7 mouse cellular contexts compared by ENCODE assay signal in genomic region chr8:94994006-94994405, GRCm38 (mm10). TPM values are rescaled to one million over a fixed set of nuclear protein-coding genes. Genes with fewer than 3 reads are reported as not detected.
DNase-seq lines count a peak whose midpoint lies in the region; ATAC-seq and TF ChIP-seq lines count a peak whose summit lies in the region.

No protein-coding gene starts in this region.

- H3K27me3 ChIP-seq in forebrain, postnatal 0 days (ENCODE audit: insufficient read depth, low read length) = no peaks in the 10 kb centered on the region
- no peaks in the 10 kb centered on the region for H3K27me3 ChIP-seq in hindbrain, postnatal 0 days (ENCODE audit: insufficient read depth, low read length)
- no peaks in the 10 kb centered on the region for H3K27me3 ChIP-seq in neural tube, embryonic 11.5 days (ENCODE audit: control insufficient read depth, insufficient read depth, low read length)

- H3K9ac ChIP-seq in forebrain, postnatal 0 days = peak overlapping the region; percentile 69
- peak overlapping the region; percentile 62; the same call in 1 of the 2 replicates for H3K9ac ChIP-seq in hindbrain, postnatal 0 days (replicated peaks; ENCODE audit: low read length)
- H3K9ac ChIP-seq in neural tube, embryonic 11.5 days (ENCODE audit: low read length) = peak overlapping the region; percentile 87

- 1% methylated on average over 14 of the region's 14 CpGs for WGBS in forebrain, postnatal 0 days
- 2% methylated on average over 12 of the region's 14 CpGs for WGBS in hindbrain, postnatal 0 days
- WGBS in neural tube, embryonic 11.5 days = under 1% methylated on average over 14 of the region's 14 CpGs

- peaks cover 59% of the 10 kb centered on the region for H3K4me1 ChIP-seq in forebrain, postnatal 0 days (ENCODE audit: insufficient read depth)
- H3K4me1 ChIP-seq in hindbrain, postnatal 0 days (ENCODE audit: insufficient read depth, low read length) = peaks cover 76% of the 10 kb centered on the region
- peaks cover 40% of the 10 kb centered on the region for H3K4me1 ChIP-seq in neural tube, embryonic 11.5 days (ENCODE audit: control insufficient read depth, insufficient read depth, low read length)

- H3K9me3 ChIP-seq in forebrain, postnatal 0 days (ENCODE audit: low read length) = no peaks in the 10 kb centered on the region
- no peaks in the 10 kb centered on the region for H3K9me3 ChIP-seq in hindbrain, postnatal 0 days (ENCODE audit: low read length)
- H3K9me3 ChIP-seq in neural tube, embryonic 11.5 days (ENCODE audit: control insufficient read depth, low read length) = no peaks in the 10 kb centered on the region

- DNase-seq in Muller cell, postnatal 12 days (ENCODE audit: inconsistent ontology term) = peak; percentile 59
- peak; percentile 82 for DNase-seq in adrenal gland, postnatal 14 days
- DNase-seq in forebrain, postnatal 0 days = peak; percentile 97
- peak; percentile 97 for DNase-seq in hindbrain, postnatal 0 days (ENCODE audit: low spot score)
- DNase-seq in left cerebral cortex, postnatal 36 days (ENCODE audit: low spot score in 2 of 2) = peak; percentile 64
- peak; percentile 93 for DNase-seq in neural tube, embryonic 11.5 days (ENCODE audit: low spot score)
- DNase-seq in thymus, postnatal 36 days = peak; percentile 83 to 93

- intact Hi-C loops in left cerebral cortex, postnatal 36 days (cut with DNase I) = loop anchor here (5.0 kb wide), 1 partner anchor 122 kb away; no protein-coding TSS in a partner anchor

- H3K4me3 ChIP-seq in forebrain, postnatal 0 days (ENCODE audit: low read depth, low read length) = peak overlapping the region; percentile 41
- H3K4me3 ChIP-seq in hindbrain, postnatal 0 days (ENCODE audit: low read length) = peak overlapping the region; percentile 39
- H3K4me3 ChIP-seq in neural tube, embryonic 11.5 days (ENCODE audit: low read depth, low read length) = peak overlapping the region; percentile 47

- H3K36me3 ChIP-seq in forebrain, postnatal 0 days (ENCODE audit: insufficient read depth) = no peaks in the 10 kb centered on the region; the same call in 1 of the 2 replicates
- H3K36me3 ChIP-seq in hindbrain, postnatal 0 days (ENCODE audit: insufficient read depth, low read length) = no peaks in the 10 kb centered on the region
- H3K36me3 ChIP-seq in neural tube, embryonic 11.5 days (ENCODE audit: control insufficient read depth, insufficient read depth, low read length) = no peaks in the 10 kb centered on the region

- ATAC-seq in forebrain, postnatal 0 days = peak; percentile 93
- peak; percentile 88 for ATAC-seq in hindbrain, postnatal 0 days
- ATAC-seq in neural tube, embryonic 11.5 days (ENCODE audit: insufficient read depth, low FRiP score, low TSS enrichment) = peak; percentile 93

- peak overlapping the region; percentile 71 for H3K4me2 ChIP-seq in forebrain, postnatal 0 days (ENCODE audit: low read depth)
- H3K4me2 ChIP-seq in hindbrain, postnatal 0 days (ENCODE audit: low read depth, low read length) = peak overlapping the region; percentile 68
- H3K4me2 ChIP-seq in neural tube, embryonic 11.5 days (ENCODE audit: low read depth) = peak overlapping the region; percentile 78

- no peak for TF ChIP-seq CTCF in forebrain, postnatal 0 days (IDR thresholded peaks at IDR 0.05; ENCODE audit: low read depth)
- no peak for TF ChIP-seq CTCF in hindbrain, postnatal 0 days (IDR thresholded peaks at IDR 0.05; ENCODE audit: low read depth)

- H3K27ac ChIP-seq in forebrain, postnatal 0 days (ENCODE audit: low read depth, low read length) = peak overlapping the region; percentile 96
- peak overlapping the region; percentile 95 for H3K27ac ChIP-seq in hindbrain, postnatal 0 days
- peak overlapping the region; percentile 93 for H3K27ac ChIP-seq in neural tube, embryonic 11.5 days (ENCODE audit: low read depth, low read length)

RNA-seq across cellular contexts. Expression of gene Adgrg1, which starts 19.5 kb away (rescaled TPM):
- 35.5 and 54.3 TPM in 2 replicates for total RNA-seq in adrenal gland, postnatal 14 days (2021)
- 107 and 188 TPM in 2 replicates for total RNA-seq in forebrain, postnatal 0 days (2014; rRNA removed)
- polyA plus RNA-seq in forebrain, postnatal 0 days (2015; fragmentation: Nextera tagmentation; extraction: Ambion mirVana) = 79.8 and 101 TPM in 2 replicates
- total RNA-seq in hindbrain, postnatal 0 days (2014; rRNA removed) = 236 and 284 TPM in 2 replicates
- 105 TPM in 2 replicates for polyA plus RNA-seq in hindbrain, postnatal 0 days (2015; fragmentation: Nextera tagmentation; extraction: Ambion mirVana)
- total RNA-seq in left cerebral cortex, postnatal 36 days (2021) = 10 to 100 TPM; 73.3 to 74.2 TPM
- 133 and 140 TPM in 2 replicates for polyA plus RNA-seq in neural tube, embryonic 11.5 days (2014; fragmentation: Nextera tagmentation; extraction: Ambion mirVana)

RNA-seq across cellular contexts. Expression of gene Adgrg3, which starts 23.5 kb away (rescaled TPM):
- 4.0 and 4.2 TPM in 2 replicates for total RNA-seq in adrenal gland, postnatal 14 days (2021)
- total RNA-seq in forebrain, postnatal 0 days (2014; rRNA removed) = 0.67 and 1.2 TPM in 2 replicates
- 0.47 and 0.69 TPM in 2 replicates for polyA plus RNA-seq in forebrain, postnatal 0 days (2015; fragmentation: Nextera tagmentation; extraction: Ambion mirVana)
- total RNA-seq in hindbrain, postnatal 0 days (2014; rRNA removed) = 1.3 TPM in 2 replicates
- 0.52 and 0.54 TPM in 2 replicates for polyA plus RNA-seq in hindbrain, postnatal 0 days (2015; fragmentation: Nextera tagmentation; extraction: Ambion mirVana)
- under 1 TPM in 1 of 2 experiments, not detected in 1; 0.29 TPM for total RNA-seq in left cerebral cortex, postnatal 36 days (2021)
- polyA plus RNA-seq in neural tube, embryonic 11.5 days (2014; fragmentation: Nextera tagmentation; extraction: Ambion mirVana) = 3.5 and 4.1 TPM in 2 replicates

Comparison
In these comparisons a context has a peak if more than half of its experiments do, and no peak if none do; other contexts are left out.
1. Peak in every context shown above with its lines: DNase-seq, ATAC-seq, H3K4me3 ChIP-seq and H3K27ac ChIP-seq.